Mouse (Mus musculus) skeletal muscle tissue, postnatal 0 days (tissue): ENCODE data around the gene Ets1. TPM values are rescaled to one million over a fixed set of nuclear protein-coding genes. Genes with fewer than 3 reads are reported as not detected.

ENCODE experiments used
- polyA plus RNA-seq: library from polyadenylated mRNA; unstranded; fragments of >200 nt; fragmentation: Nextera tagmentation; extraction: Ambion mirVana; gene quantifications from 2 replicates; pipeline ENCODE4 v1.2.1, GENCODE M21; 2015

The Ets1 gene
- 19.1 and 20.0 TPM in 2 replicates for polyA plus RNA-seq

DNA sequence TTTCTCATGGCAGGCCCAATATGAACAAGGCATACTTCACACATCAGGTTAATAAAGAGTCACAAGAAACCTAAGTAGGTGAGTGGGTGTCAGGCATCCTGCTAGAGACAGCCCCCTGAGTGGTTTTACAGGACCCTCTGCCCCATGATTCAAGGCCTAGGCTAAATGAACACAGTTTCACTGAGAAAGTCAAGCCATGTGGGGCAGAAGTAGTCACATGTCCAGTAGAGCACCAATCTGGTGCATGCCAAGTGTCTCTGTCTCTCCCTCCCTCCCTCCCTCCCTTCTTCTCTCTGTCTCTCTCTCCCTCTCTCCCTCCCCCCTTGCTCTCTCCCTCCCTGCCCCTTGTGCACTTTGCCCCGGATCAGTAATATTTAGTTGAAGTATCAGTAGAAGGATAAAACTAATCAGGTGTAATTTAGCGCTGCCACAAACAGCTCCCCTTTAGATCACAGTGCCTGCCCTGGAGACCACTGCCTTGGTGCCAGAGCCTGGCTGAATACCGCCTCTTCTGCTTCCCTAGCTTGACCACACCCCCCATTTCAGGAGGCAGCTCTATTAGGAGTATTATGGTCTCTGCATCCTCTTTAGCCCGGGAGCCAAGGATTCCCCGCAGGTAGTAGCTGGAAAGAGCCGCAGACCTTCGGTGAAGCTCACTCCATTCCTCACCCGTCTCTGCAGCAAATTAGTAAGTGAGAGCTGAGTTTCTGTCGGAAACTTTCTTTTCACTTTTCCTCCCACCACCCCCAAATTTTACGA is at the start of gene Ets1:
Ets1 (plus strand) TSS at position 595 of the 759 bp plus-strand sequence.

Other genes starting within 250 kb of the Ets1 start
- 13.6 and 16.7 TPM in 2 replicates for gene Fli1, start 93.4 kb upstream of the Ets1 start, polyA plus RNA-seq